Mouse (Mus musculus): ENCODE measurements around the gene Chpf.

GRCm38 (mm10) chr1:75462636-75463035 is 16.5 kb downstream of the Chpf start:
- TF ChIP-seq EP300 (optimal IDR thresholded peaks at IDR 0.05) (no peak), CTCF (IDR thresholded peaks at IDR 0.05; ENCODE audit: low read depth) (no peak)

All from stomach, postnatal 0 days (tissue).